Mouse (Mus musculus) kidney, postnatal 25 days (tissue): Measurements from ENCODE around the gene Sox3.

Experiments used
- DNase-seq, 2 experiments: peaks; one replicate each; pipeline ENCODE4 v3.0.0; 2021; ENCODE audit warnings: mixed read lengths in 2 of 2

Sox3 gene

DNA sequence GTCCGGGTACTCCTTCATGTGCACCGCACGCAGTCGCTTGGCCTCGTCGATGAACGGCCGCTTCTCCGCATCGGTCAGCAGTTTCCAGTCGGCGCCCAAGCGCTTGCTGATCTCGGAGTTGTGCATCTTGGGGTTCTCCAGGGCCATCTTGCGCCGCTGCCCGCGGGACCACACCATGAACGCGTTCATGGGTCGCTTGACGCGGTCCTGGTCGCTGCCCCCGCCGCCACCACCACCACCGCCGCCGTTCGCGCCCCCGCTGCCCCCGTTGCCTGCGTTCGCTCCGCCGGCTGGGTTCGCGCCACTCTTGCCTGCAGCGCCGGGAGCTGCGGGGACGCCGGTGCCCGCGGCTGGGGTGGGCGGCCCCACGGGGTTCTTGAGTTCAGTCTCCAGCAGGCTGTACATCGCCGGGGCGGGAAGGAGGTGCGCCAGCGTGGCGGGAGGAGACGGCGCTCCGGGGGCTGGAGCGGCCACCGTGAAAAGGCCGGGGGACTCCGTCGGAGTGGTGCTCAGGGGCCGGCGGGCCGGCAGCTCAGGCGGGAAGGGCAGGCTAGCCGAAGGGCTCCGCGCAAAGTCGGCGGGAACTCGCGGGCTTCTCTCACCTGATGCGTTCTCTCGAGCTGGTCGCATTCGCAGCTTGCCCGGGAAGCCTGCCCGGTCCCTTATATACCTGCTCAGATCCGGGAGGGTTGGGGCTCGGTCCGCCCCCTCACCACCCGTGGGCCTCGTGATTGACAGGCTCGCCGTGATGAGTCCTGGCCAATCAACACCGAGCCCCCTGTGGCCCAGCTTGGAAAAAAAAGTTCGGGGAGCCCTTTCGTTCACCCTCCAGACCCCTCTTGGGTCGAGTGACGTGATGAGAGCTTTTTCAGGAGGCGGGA is at the start of gene Sox3:
Gene Sox3, minus strand, starts transcription at position 630 of the 881 bp plus-strand sequence.
- DNase-seq = peak in 1 of 2 experiments; percentile 35

DNA sequence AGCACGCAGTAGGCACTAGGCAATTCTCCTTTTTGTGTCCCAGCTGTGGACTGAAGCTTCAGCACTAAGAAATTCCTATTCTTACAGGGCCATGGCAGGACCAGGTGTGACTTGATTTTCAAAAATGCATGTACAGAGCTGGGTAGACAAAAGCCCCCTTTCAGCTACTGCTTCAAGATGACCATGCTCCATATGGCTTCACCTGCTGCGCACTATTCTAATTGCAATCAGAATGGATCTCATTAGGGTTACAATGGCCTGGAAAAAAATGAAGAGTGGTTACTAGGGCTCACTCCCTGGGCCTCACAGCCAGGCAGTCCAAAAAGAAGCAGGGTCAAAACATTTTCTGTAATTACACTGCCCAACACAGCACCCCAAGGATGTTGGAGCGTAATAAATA is 47.0 kb upstream of the Sox3 start:
- DNase-seq = no peak

DNA sequence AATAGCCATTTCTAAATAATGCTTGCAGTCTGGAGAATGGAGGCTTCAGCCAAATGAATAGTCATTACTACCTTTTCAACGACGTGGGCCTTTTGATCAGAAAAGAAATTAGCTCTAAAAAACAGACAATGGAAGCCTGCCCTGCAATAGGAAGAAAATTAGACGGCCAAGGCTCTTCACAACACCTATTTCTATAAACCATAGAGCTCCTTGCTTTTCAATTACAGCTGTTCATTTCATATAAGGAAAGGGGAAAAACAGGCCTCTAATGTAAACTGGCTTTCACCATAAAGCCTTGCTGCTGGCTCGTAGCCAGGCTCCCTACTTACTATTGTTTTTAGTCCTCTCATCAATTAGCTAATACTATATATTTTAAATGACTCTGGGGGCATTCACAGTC is 6.3 kb upstream of the Sox3 start:
- no peak for DNase-seq

DNA sequence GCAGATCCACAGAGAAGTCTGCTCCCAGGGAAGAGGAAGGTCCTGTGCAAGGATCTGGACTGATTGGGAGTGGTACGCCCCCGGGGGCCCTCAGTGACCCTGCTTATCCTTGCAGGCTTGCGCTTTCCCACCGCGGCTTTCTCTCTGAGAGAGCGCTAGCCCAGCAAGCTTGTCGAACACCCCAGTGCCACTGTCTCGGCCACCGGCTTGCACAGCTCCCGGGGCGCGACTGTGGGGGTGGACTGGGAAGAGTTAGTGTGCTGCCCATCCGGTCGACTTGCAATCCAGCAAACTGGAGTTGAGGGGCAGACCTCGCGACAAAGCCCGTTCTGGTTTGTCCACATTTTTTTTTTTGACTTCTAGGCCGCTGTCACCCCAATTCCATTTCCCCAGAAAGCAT is 5.4 kb upstream of the Sox3 start:
- no peak for DNase-seq

DNA sequence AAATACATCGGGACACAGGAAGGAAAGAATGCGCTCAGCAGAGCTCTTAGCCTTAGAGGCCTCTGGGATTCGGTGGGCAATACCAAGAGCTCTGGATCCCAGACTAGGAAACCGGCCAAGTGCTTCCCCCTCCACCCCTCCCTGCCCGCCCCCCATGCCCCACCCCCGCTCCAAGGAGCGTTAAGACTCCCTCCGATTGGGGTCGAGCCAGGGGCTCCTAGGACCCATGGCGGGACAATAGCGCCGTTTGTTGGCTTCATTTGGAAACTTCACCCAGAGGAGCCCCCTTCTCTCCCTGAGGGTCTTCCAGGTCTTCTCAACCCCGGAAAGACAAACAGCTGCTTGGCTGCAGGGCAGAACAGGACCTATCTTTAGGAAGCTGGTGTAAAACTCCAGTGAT is 3.1 kb upstream of the Sox3 start:
- no peak for DNase-seq

DNA sequence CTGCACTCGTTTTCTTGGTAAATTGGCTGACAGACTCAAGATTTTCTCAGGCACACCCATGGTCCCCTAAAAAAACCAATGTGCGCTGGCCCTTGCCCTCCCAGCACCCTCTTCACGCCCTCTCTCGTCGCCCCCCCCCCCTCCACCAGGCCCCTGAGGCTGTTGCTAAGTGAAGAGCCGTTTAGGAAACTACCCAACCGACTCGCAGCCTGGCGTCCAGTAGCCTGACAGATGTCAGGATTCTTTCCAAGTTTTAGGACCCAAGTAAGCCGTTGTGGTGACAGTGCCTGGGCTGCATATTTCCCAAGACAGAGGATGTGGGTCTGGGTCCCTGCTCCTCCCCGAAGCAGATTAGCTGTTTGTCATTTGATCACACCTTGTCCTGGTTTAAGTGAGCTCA is 2.2 kb upstream of the Sox3 start:
- DNase-seq = no peak

DNA sequence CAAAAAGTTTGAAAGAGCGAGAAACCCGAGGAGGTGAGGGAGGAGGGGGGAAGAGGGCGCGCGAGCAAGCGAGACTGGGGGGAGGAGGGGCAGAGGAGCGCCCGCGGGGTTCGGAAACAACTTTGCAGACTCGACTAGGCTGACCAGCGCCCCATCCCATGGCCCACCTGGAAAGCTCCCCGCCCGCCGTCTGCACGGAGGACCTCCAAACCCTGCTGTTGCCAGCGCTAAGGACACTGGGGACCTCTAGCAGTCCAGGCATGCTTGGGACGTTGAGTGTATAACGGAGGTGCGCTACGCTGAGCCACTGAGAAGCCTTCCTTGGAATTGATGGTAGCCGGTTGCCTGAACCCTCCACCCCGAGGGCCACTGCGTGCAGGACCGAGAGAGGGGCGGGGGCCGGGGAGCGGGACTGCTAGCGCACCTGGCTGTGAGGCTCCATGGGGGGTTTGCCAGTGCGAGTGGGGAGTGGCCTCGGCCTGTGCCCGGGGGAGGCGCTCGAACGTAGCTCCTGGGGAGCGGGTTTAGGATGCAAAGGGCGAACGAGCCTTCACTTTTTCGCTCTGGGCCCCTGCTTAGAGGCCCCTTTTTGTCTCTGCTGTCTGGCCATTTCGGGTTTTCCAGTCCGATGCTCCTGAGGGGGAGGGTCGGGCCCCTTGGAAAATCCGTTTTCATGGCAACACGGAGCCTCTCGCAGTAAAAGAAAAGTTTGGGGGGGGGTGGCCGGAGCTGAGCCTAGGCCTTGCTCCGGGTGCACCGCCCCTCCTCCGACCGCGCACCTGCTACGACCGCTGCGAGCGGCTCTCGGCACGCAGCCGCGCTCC is 702 bp upstream of the Sox3 start:
- DNase-seq = no peak

DNA sequence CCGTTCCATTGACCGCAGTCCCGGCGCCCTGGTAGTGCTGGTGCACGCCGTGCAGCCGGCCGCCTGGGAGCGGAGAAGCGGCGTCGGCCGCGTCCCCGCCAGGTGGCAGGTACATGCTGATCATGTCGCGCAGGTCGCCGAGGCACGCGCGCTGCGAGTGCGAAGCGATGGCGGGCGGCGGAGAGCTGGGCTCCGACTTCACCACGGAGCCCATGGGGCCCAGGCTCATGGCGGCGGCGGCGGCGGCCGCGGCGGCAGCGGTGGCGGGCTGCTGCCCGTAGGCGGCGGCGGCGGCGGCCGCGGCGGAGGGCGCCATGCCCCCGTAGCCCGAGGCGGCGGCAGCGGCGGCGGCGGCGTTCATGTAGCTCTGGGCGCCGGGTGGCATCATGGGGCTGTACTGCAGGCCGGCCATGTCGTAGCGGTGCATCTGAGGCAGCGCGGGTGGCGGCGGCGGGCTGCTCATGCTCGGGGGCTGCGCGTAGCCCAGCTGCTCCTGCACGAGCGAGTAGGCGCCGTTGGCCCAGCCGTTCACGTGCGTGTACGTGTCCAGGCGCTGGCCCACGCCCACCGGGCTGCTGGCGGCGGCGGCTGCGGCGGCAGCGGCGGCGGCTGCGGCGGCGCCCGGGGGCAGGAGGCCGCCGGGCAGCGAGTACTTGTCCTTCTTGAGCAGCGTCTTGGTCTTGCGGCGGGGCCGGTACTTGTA is 981 bp downstream of the Sox3 start:
- DNase-seq = no peak

DNA sequence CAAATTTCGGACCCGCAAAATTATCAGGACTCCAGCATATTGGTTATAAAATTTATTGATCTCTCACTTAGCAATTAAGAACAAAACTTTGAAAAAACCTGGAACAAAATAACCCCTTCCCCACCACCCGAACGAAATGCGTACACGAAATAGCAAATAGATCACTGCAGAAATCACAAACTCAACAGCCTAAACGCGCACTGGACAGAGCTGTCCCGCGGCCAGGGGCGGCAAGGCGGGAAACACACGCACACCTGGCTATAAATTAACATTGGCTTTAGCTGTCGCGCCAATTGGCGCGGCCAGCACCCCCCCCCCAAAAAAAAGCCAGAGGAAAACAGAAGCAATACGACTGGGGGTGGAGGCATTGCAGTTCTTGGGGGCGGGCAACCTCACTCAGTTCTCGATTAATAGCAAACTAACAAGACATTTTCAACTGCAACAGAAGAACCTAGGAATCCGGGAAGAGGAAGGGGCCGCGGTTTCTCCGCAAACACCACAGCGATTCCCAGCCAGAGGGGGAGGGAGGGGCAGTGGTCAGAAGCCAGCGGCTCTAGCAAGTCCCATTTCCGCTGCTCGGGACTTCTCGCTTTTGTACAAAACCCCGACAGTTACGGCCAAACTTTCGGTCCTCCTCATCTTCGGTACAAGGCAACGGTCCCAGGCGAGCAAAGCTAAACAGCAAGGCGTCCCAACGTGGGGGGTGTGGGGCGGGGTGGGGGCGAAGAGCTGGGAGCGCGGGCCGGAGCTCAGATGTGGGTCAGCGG is 1.7 kb downstream of the Sox3 start:
- DNase-seq = peak in 1 of 2 experiments; percentile 37

DNA sequence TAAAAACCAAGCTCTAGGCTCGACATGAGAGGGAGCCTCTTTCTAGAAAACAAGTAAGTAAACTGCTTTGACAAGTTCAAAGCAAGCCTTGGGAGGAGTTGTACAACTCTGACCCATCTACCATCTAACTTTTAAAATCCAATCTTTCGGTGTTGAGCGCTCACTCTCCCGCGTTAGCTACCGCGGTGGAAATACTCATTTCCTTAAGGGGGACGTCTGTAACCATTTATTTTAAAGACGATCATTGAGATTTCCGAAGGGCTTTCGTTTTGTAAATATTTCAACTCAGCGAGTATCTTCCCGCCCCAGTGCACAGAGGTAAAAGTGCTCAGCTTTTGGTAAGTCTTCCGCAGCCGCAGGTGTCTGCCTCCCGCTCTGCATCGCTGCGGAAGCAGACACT is 2.6 kb downstream of the Sox3 start:
- no peak for DNase-seq

DNA sequence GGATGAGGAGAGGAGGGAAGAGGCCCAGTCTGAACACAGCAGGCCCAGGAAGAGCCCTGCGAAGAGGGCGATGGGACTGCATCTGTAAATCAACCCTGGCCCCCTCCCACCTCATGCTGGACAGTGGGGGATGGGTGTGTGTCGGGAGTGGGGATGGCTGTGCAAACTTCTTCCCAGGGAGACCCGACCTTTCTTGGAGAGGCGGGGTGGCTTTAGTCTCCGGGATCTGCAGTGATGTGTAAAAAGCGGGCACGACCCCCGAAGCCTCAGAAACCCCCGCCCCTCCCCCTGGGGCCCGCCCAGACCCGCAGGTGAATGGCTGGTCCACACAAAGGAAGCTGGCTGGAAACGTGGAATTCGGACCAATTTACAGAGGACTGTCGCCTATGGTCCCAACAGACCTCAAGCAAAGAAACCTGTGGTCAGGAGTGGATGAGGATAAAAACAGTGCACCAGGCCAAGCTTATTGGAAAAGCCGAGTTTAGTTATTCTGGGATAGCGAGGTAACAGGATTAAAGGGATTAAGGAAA is 3.2 kb downstream of the Sox3 start:
- DNase-seq = peak in 1 of 2 experiments; percentile 32
